ENCODE assay signal across 8 mouse cellular contexts in genomic region chr19:43495846-43496245, GRCm38 (mm10). TPM values are rescaled to one million over a fixed set of nuclear protein-coding genes. Genes with fewer than 3 reads are reported as not detected.
DNase-seq lines count a peak whose midpoint lies in the region; ATAC-seq lines count a peak whose summit lies in the region.

No protein-coding gene starts in this region.

- H3K27me3 ChIP-seq in kidney, embryonic 15.5 days, result peaks cover 15% of the 10 kb centered on the region
- no peaks in the 10 kb centered on the region for H3K27me3 ChIP-seq in forebrain, embryonic 16.5 days (replicated peaks; ENCODE audit: control insufficient read depth, insufficient read depth, low read length)
- peaks cover 24% of the 10 kb centered on the region for H3K27me3 ChIP-seq in midbrain, embryonic 10.5 days (ENCODE audit: low read depth, poor library complexity, severe bottlenecking)
- no peaks in the 10 kb centered on the region for H3K27me3 ChIP-seq in splenic B cell, adult 2 months (ENCODE audit: control insufficient read depth, insufficient read depth, low read length, poor library complexity, severe bottlenecking)

- H3K4me1 ChIP-seq in kidney, embryonic 15.5 days, result peaks cover 9% of the 10 kb centered on the region
- peaks cover 7% of the 10 kb centered on the region; the same call in 1 of the 2 replicates for H3K4me1 ChIP-seq in forebrain, embryonic 16.5 days (replicated peaks; ENCODE audit: control insufficient read depth, insufficient read depth, low read length)
- H3K4me1 ChIP-seq in midbrain, embryonic 10.5 days, result peaks cover 14% of the 10 kb centered on the region

- intact Hi-C loops in left cerebral cortex, postnatal 4 days (cut with DNase I), result no loop called here

- H3K36me3 ChIP-seq in kidney, embryonic 15.5 days, result peaks cover 24% of the 10 kb centered on the region
- peaks cover 8% of the 10 kb centered on the region; the same call in 1 of the 2 replicates for H3K36me3 ChIP-seq in forebrain, embryonic 16.5 days (ENCODE audit: control insufficient read depth, insufficient read depth)
- peaks cover 25% of the 10 kb centered on the region for H3K36me3 ChIP-seq in midbrain, embryonic 10.5 days
- H3K36me3 ChIP-seq in splenic B cell, adult 2 months (ENCODE audit: control insufficient read depth, insufficient read depth, low read length, poor library complexity, severe bottlenecking), result no peaks in the 10 kb centered on the region

- no peak overlapping the region for H3K9ac ChIP-seq in kidney, embryonic 15.5 days
- H3K9ac ChIP-seq in forebrain, embryonic 16.5 days (replicated peaks; ENCODE audit: low read depth, low read length), result no peak overlapping the region

- no peak overlapping the region for H3K4me3 ChIP-seq in kidney, embryonic 15.5 days (replicated peaks)
- no peak overlapping the region for H3K4me3 ChIP-seq in forebrain, embryonic 16.5 days (replicated peaks; ENCODE audit: low read length)
- H3K4me3 ChIP-seq in midbrain, embryonic 10.5 days, result no peak overlapping the region

- 13% methylated on average over 5 of the region's 5 CpGs for WGBS in kidney, embryonic 15.5 days
- 24% methylated on average over 5 of the region's 5 CpGs for WGBS in forebrain, embryonic 16.5 days
- WGBS in midbrain, embryonic 10.5 days, result 28% methylated on average over 5 of the region's 5 CpGs

- no peak overlapping the region for H3K27ac ChIP-seq in kidney, embryonic 15.5 days
- H3K27ac ChIP-seq in forebrain, embryonic 16.5 days (ENCODE audit: low read length), result no peak overlapping the region
- no peak overlapping the region for H3K27ac ChIP-seq in midbrain, embryonic 10.5 days (replicated peaks)

- no peak for ATAC-seq in kidney, embryonic 15.5 days (replicated peaks; ENCODE audit: low FRiP score)
- ATAC-seq in forebrain, embryonic 16.5 days, result peak; percentile 29; the same call in 1 of the 2 replicates

- peak; percentile 52 for DNase-seq in kidney, adult 11 months
- peak; percentile 46 for DNase-seq in c-Kit-negative CD71-positive TER-119-positive erythroid progenitor cells, embryonic 14.5 days (ENCODE audit: low read depth, low spot score)
- DNase-seq in hindlimb bud, embryonic 11.5 days (ENCODE audit: extremely low spot score, low read depth, low spot score), result peak; percentile 79
- DNase-seq in left cerebral cortex, postnatal 4 days, result peak; percentile 18
- peak; percentile 61 for DNase-seq in midbrain, embryonic 10.5 days (ENCODE audit: low spot score)
- peak; percentile 73 for DNase-seq in splenic B cell, adult 2 months (ENCODE audit: low read depth, low spot score)

- no peaks in the 10 kb centered on the region for H3K9me3 ChIP-seq in kidney, embryonic 15.5 days (replicated peaks)
- no peaks in the 10 kb centered on the region for H3K9me3 ChIP-seq in forebrain, embryonic 16.5 days (ENCODE audit: control insufficient read depth, low read length)
- H3K9me3 ChIP-seq in midbrain, embryonic 10.5 days (replicated peaks), result no peaks in the 10 kb centered on the region

- no peak overlapping the region for H3K4me2 ChIP-seq in kidney, embryonic 15.5 days
- H3K4me2 ChIP-seq in forebrain, embryonic 16.5 days (ENCODE audit: low read length), result no peak overlapping the region

RNA-seq across cellular contexts. Expression of gene Got1, which starts 28.6 kb away (rescaled TPM):
- polyA plus RNA-seq in kidney, embryonic 15.5 days (2015; fragmentation: Nextera tagmentation; extraction: Ambion mirVana), result 57.8 and 59.0 TPM in 2 replicates
- 72.2 and 78.6 TPM in 2 replicates for polyA plus RNA-seq in forebrain, embryonic 16.5 days (2015; fragmentation: Nextera tagmentation; extraction: Ambion mirVana)
- total RNA-seq in left cerebral cortex, postnatal 4 days (2021), result 10 to 100 TPM; 75.4 to 89.8 TPM
- polyA plus RNA-seq in midbrain, embryonic 10.5 days (2016; fragmentation: Nextera tagmentation; extraction: Ambion mirVana), result 59.0 and 60.2 TPM in 2 replicates

RNA-seq across cellular contexts. Expression of gene Cnnm1, which starts 55.6 kb away (rescaled TPM):
- 0.19 TPM in 2 replicates for polyA plus RNA-seq in kidney, embryonic 15.5 days (2015; fragmentation: Nextera tagmentation; extraction: Ambion mirVana)
- polyA plus RNA-seq in forebrain, embryonic 16.5 days (2015; fragmentation: Nextera tagmentation; extraction: Ambion mirVana), result 1.8 and 2.1 TPM in 2 replicates
- total RNA-seq in left cerebral cortex, postnatal 4 days (2021), result 10 to 100 TPM; 24.6 to 25.8 TPM
- polyA plus RNA-seq in midbrain, embryonic 10.5 days (2016; fragmentation: Nextera tagmentation; extraction: Ambion mirVana), result 0.27 and 0.53 TPM in 2 replicates

Comparison
In these comparisons a context has a peak if more than half of its experiments do, and no peak if none do; other contexts are left out.
1. DNase-seq: peak in every context shown above with its lines; median percentile 79 in hindlimb bud, embryonic 11.5 days; 73 in splenic B cell, adult 2 months; 61 in midbrain, embryonic 10.5 days; 52 in kidney, adult 11 months; 46 in c-Kit-negative CD71-positive TER-119-positive erythroid progenitor cells, embryonic 14.5 days; 18 in left cerebral cortex, postnatal 4 days.